In genomic region chr17:35438885-35439284, GRCm38 (mm10) we compare ENCODE assay signal across 8 mouse cellular contexts. TPM values are rescaled to one million over a fixed set of nuclear protein-coding genes. Genes with fewer than 3 reads are reported as not detected.
A peak's percentile ranks its signal among the peaks of the same experiment; 100 is the strongest.
DNase-seq lines count a peak whose midpoint lies in the region; ATAC-seq and TF ChIP-seq lines count a peak whose summit lies in the region.
"Not testable (repeated sequence)": the region's sequence is repeated elsewhere in the genome, so short reads cannot be mapped to it uniquely, and the experiment has no call there.

H2-Q7 (plus strand) TSS chr17:35439155.

- not testable (repeated sequence) for H3K27ac ChIP-seq in hindbrain, embryonic 16.5 days (ENCODE audit: low read depth, low read length); lung, postnatal 0 days (ENCODE audit: low read length)

- 1% methylated on average over 18 of the region's 18 CpGs for WGBS in hindbrain, embryonic 16.5 days
- 4% methylated on average over 18 of the region's 18 CpGs for WGBS in lung, postnatal 0 days

- H3K4me2 ChIP-seq in hindbrain, embryonic 16.5 days (ENCODE audit: low read length) = peak within 1 kb of the TSS; percentile 89
- H3K4me2 ChIP-seq in lung, postnatal 0 days (replicated peaks; ENCODE audit: low read depth, low read length) = peak within 1 kb of the TSS; percentile 86

- H3K27me3 ChIP-seq in hindbrain, embryonic 16.5 days (replicated peaks; ENCODE audit: control insufficient read depth, insufficient read depth, low read length); lung, postnatal 0 days (replicated peaks; ENCODE audit: insufficient read depth, low read length): not testable (repeated sequence)

- peak; percentile 96 for ATAC-seq in hindbrain, embryonic 16.5 days
- peak; percentile 99 for ATAC-seq in lung, postnatal 0 days

- H3K9ac ChIP-seq in hindbrain, embryonic 16.5 days (ENCODE audit: low read depth, low read length) = peak within 1 kb of the TSS; percentile 65
- peak within 1 kb of the TSS; percentile 32; the same call in 1 of the 2 replicates for H3K9ac ChIP-seq in lung, postnatal 0 days (replicated peaks; ENCODE audit: low read depth)

- not testable (repeated sequence) for TF ChIP-seq EP300 in lung, postnatal 0 days (IDR thresholded peaks at IDR 0.05)

- H3K4me3 ChIP-seq in hindbrain, embryonic 16.5 days (ENCODE audit: low read length) = peak within 1 kb of the TSS; percentile 49
- H3K4me3 ChIP-seq in lung, postnatal 0 days (ENCODE audit: low read depth, low read length) = peak within 1 kb of the TSS; percentile 41

- DNase-seq in R1 (ENCODE audit: low read depth, low spot score) = peak; percentile 80
- peak; percentile 94 for DNase-seq in embryo, embryonic 10 days (ENCODE audit: low spot score)
- peak; percentile 73 for DNase-seq in gastrocnemius, postnatal 14 days
- DNase-seq in layer of hippocampus, postnatal 25 days (ENCODE audit: extremely low spot score in 1 of 2, low spot score in 1 of 2) = peak; percentile 40 to 43
- peak; percentile 90 for DNase-seq in lung, postnatal 0 days (ENCODE audit: low spot score)
- peak; percentile 60 for DNase-seq in ovary, adult 18-20 months (ENCODE audit: low spot score)
- peak; percentile 76 for DNase-seq in testis, postnatal 14 days (ENCODE audit: low spot score)

- intact Hi-C loops in gastrocnemius, postnatal 14 days (cut with DNase I; ENCODE audit: low total_unique reads) = not testable (repeated sequence)

- TF ChIP-seq CTCF in lung, postnatal 0 days (IDR thresholded peaks at IDR 0.05) = peak; percentile 20; the same call in 1 of the 2 replicates

- not testable (repeated sequence) for H3K4me1 ChIP-seq in hindbrain, embryonic 16.5 days (ENCODE audit: control insufficient read depth, insufficient read depth, low read depth, low read length); lung, postnatal 0 days (ENCODE audit: insufficient read depth, low read depth, low read length)

- not testable (repeated sequence) for H3K9me3 ChIP-seq in hindbrain, embryonic 16.5 days (ENCODE audit: control insufficient read depth, low read length); lung, postnatal 0 days (ENCODE audit: low read length)

- not testable (repeated sequence) for H3K36me3 ChIP-seq in hindbrain, embryonic 16.5 days (ENCODE audit: control insufficient read depth, insufficient read depth, low read length); lung, postnatal 0 days (ENCODE audit: insufficient read depth, low read length)

RNA-seq across cellular contexts. Expression of gene H2-Q7, which starts in this region (rescaled TPM):
- total RNA-seq in gastrocnemius, postnatal 14 days (2021) = under 1 TPM; 0.35 to 0.64 TPM
- 4.3 and 4.8 TPM in 2 replicates for polyA plus RNA-seq in hindbrain, embryonic 16.5 days (2015; fragmentation: Nextera tagmentation; extraction: Ambion mirVana)
- total RNA-seq in layer of hippocampus, postnatal 25 days (2021) = under 1 TPM; 0.10 to 0.38 TPM
- polyA plus RNA-seq in lung, postnatal 0 days (2015; fragmentation: Nextera tagmentation; extraction: Ambion mirVana) = 3.1 and 4.0 TPM in 2 replicates

Comparison
In these comparisons a context has a peak if more than half of its experiments do, and no peak if none do; other contexts are left out.
1. Peak in DNase-seq in gastrocnemius, postnatal 14 days; RNA of the gene not detected or under 1 TPM.
2. Peak in DNase-seq in layer of hippocampus, postnatal 25 days; RNA of the gene not detected or under 1 TPM.
3. DNase-seq: peak in every context shown above with its lines; median percentile 94 in embryo, embryonic 10 days; 90 in lung, postnatal 0 days; 80 in R1; 76 in testis, postnatal 14 days; 73 in gastrocnemius, postnatal 14 days; 60 in ovary, adult 18-20 months; 42 in layer of hippocampus, postnatal 25 days.